8 mouse cellular contexts compared by ENCODE assay signal in the genomic region with DNA sequence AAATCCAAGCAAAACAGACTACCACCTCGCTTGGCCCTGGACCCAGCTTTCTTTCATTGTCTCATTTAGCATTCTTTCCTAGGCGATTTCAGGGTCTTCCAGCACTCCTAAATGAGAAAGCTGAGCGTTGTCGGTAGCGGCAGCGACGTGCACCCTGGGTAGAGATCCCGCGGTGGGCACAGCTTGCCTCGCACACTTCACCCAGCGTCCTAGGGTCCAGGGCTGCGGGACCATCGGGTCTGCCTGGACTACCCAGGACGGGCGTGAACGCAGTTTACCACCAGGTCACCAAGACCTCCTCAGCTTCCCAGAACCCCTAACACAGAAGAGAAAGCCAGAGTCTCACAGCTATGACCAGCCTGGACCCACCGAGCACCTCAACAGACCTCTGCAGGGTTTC. TPM values are rescaled to one million over a fixed set of nuclear protein-coding genes. Genes with fewer than 3 reads are reported as not detected.
DNase-seq lines count a peak whose midpoint lies in the region; ATAC-seq and TF ChIP-seq lines count a peak whose summit lies in the region.

No protein-coding gene starts in this region.

- peak; percentile 31 for DNase-seq in thymus, postnatal 4 days
- DNase-seq in thymus, postnatal 14 days: no peak
- DNase-seq in forebrain, embryonic 14.5 days (ENCODE audit: low spot score): no peak
- DNase-seq in stomach, postnatal 0 days (ENCODE audit: low spot score): no peak
- DNase-seq in adrenal gland, adult 18-20 months (ENCODE audit: low spot score in 2 of 2): no peak
- no peak for DNase-seq in cerebellum, postnatal 25 days
- no peak for DNase-seq in MN1 (ENCODE audit: low spot score)

- H3K4me1 ChIP-seq in forebrain, embryonic 14.5 days (ENCODE audit: control insufficient read depth, insufficient read depth, low read length): peaks cover 14% of the 10 kb centered on the region; the same call in 1 of the 2 replicates
- H3K4me1 ChIP-seq in limb, embryonic 13.5 days: peaks cover 42% of the 10 kb centered on the region
- no peaks in the 10 kb centered on the region for H3K4me1 ChIP-seq in stomach, postnatal 0 days (replicated peaks; ENCODE audit: control insufficient read depth, insufficient read depth)

- peak overlapping the region; percentile 20 for H3K4me3 ChIP-seq in forebrain, embryonic 14.5 days (ENCODE audit: low read depth, low read length)
- peak overlapping the region; percentile 30 for H3K4me3 ChIP-seq in limb, embryonic 13.5 days
- peak overlapping the region; percentile 8 for H3K4me3 ChIP-seq in stomach, postnatal 0 days (ENCODE audit: low read depth, low read length)

- H3K36me3 ChIP-seq in forebrain, embryonic 14.5 days (ENCODE audit: control insufficient read depth, insufficient read depth, low read length): 0 out of 2 replicates have a peak, but pooled peaks cover 5% of the 10 kb centered on the region
- H3K36me3 ChIP-seq in limb, embryonic 13.5 days: no peaks in the 10 kb centered on the region
- H3K36me3 ChIP-seq in stomach, postnatal 0 days (ENCODE audit: control insufficient read depth, insufficient read depth, low read length): no peaks in the 10 kb centered on the region

- peak; percentile 40 for ATAC-seq in forebrain, embryonic 14.5 days
- ATAC-seq in limb, embryonic 13.5 days (ENCODE audit: low FRiP score, low read depth): no peak
- ATAC-seq in stomach, postnatal 0 days (ENCODE audit: low FRiP score, low TSS enrichment): 0 out of 2 replicates have a peak, but pooled peaks have one; percentile 13

- no peak for TF ChIP-seq CTCF in stomach, postnatal 0 days (IDR thresholded peaks at IDR 0.05; ENCODE audit: low read depth)

- WGBS in forebrain, embryonic 14.5 days: under 1% methylated on average over 17 of the region's 17 CpGs
- under 1% methylated on average over 17 of the region's 17 CpGs for whole genome bisulfite sequencing in limb, embryonic 13.5 days
- 3% methylated on average over 17 of the region's 17 CpGs for WGBS in stomach, postnatal 0 days

- no peak for TF ChIP-seq EP300 in stomach, postnatal 0 days (optimal IDR thresholded peaks at IDR 0.05)

- H3K9ac ChIP-seq in forebrain, embryonic 14.5 days (ENCODE audit: low read length): peak overlapping the region; percentile 55
- H3K9ac ChIP-seq in limb, embryonic 13.5 days: no peak overlapping the region
- no peak overlapping the region for H3K9ac ChIP-seq in stomach, postnatal 0 days (ENCODE audit: low read length)

- peak overlapping the region; percentile 86 for H3K27ac ChIP-seq in forebrain, embryonic 14.5 days (ENCODE audit: low read depth, low read length)
- H3K27ac ChIP-seq in limb, embryonic 13.5 days: no peak overlapping the region
- H3K27ac ChIP-seq in stomach, postnatal 0 days (replicated peaks): no peak overlapping the region

- H3K4me2 ChIP-seq in forebrain, embryonic 14.5 days (ENCODE audit: low read length): peak overlapping the region; percentile 49
- peak overlapping the region; percentile 55 for H3K4me2 ChIP-seq in limb, embryonic 13.5 days (replicated peaks)
- peak overlapping the region; percentile 25; the same call in 1 of the 2 replicates for H3K4me2 ChIP-seq in stomach, postnatal 0 days (replicated peaks; ENCODE audit: low read depth)

- no peaks in the 10 kb centered on the region for H3K9me3 ChIP-seq in forebrain, embryonic 14.5 days (replicated peaks; ENCODE audit: control insufficient read depth, low read length)
- no peaks in the 10 kb centered on the region for H3K9me3 ChIP-seq in limb, embryonic 13.5 days
- no peaks in the 10 kb centered on the region for H3K9me3 ChIP-seq in stomach, postnatal 0 days (ENCODE audit: control insufficient read depth, low read length)

- H3K27me3 ChIP-seq in forebrain, embryonic 14.5 days (replicated peaks; ENCODE audit: control insufficient read depth, insufficient read depth, low read length): peaks cover 41% of the 10 kb centered on the region
- peaks cover 68% of the 10 kb centered on the region for H3K27me3 ChIP-seq in limb, embryonic 13.5 days
- H3K27me3 ChIP-seq in stomach, postnatal 0 days (ENCODE audit: control insufficient read depth, insufficient read depth, low read length): peaks cover 17% of the 10 kb centered on the region; the same call in 1 of the 2 replicates

RNA-seq across cellular contexts. Expression of gene Sp9, which starts 7.1 kb away (rescaled TPM):
- polyA plus RNA-seq in forebrain, embryonic 14.5 days (2014; fragmentation: Nextera tagmentation; extraction: Ambion mirVana): 10.9 and 12.2 TPM in 2 replicates
- polyA plus RNA-seq in limb, embryonic 13.5 days (2015; fragmentation: Nextera tagmentation; extraction: Ambion mirVana): 0.87 and 1.6 TPM in 2 replicates
- 0.02 TPM in 1 of 2 replicates, not detected in the other for polyA plus RNA-seq in stomach, postnatal 0 days (2015; fragmentation: Nextera tagmentation; extraction: Ambion mirVana)
- not detected for total RNA-seq in adrenal gland, adult 18-20 months (2021)

RNA-seq across cellular contexts. Expression of gene Scrn3, which starts 33.5 kb away (rescaled TPM):
- 6.2 and 7.2 TPM in 2 replicates for polyA plus RNA-seq in forebrain, embryonic 14.5 days (2014; fragmentation: Nextera tagmentation; extraction: Ambion mirVana)
- polyA plus RNA-seq in limb, embryonic 13.5 days (2015; fragmentation: Nextera tagmentation; extraction: Ambion mirVana): 14.3 and 16.3 TPM in 2 replicates
- polyA plus RNA-seq in stomach, postnatal 0 days (2015; fragmentation: Nextera tagmentation; extraction: Ambion mirVana): 8.6 and 9.2 TPM in 2 replicates
- total RNA-seq in adrenal gland, adult 18-20 months (2021): 10 to 100 TPM; 18.8 to 21.2 TPM

RNA-seq across cellular contexts. Expression of gene Cir1, which starts 33.6 kb away (rescaled TPM):
- polyA plus RNA-seq in forebrain, embryonic 14.5 days (2014; fragmentation: Nextera tagmentation; extraction: Ambion mirVana): 23.4 and 25.9 TPM in 2 replicates
- 28.6 and 33.3 TPM in 2 replicates for polyA plus RNA-seq in limb, embryonic 13.5 days (2015; fragmentation: Nextera tagmentation; extraction: Ambion mirVana)
- 17.3 and 19.6 TPM in 2 replicates for polyA plus RNA-seq in stomach, postnatal 0 days (2015; fragmentation: Nextera tagmentation; extraction: Ambion mirVana)
- 10 to 100 TPM; 12.9 to 16.7 TPM for total RNA-seq in adrenal gland, adult 18-20 months (2021)
